Mouse (Mus musculus): ENCODE data around the gene Ptprr.

- no peak for TF ChIP-seq CTCF (IDR thresholded peaks at IDR 0.05; ENCODE audit: low read depth)
- TF ChIP-seq EP300 (optimal IDR thresholded peaks at IDR 0.05) = no peak
Measured at GRCm38 (mm10) chr10:116192293-116192692, 174.3 kb downstream of the Ptprr start.
